Mouse (Mus musculus) kidney, postnatal 14 days (tissue): Measurements from ENCODE around the gene Nae1.
A peak's percentile ranks its signal among the peaks of the same experiment; 100 is the strongest.
"Not testable (repeated sequence)": the region's sequence is repeated elsewhere in the genome, so short reads cannot be mapped to it uniquely, and the experiment has no call there.

Source experiments
- DNase-seq: peaks from one replicate; pipeline ENCODE4 v3.0.0; 2022; ENCODE audit warnings: mixed read lengths

Nae1 gene

DNA sequence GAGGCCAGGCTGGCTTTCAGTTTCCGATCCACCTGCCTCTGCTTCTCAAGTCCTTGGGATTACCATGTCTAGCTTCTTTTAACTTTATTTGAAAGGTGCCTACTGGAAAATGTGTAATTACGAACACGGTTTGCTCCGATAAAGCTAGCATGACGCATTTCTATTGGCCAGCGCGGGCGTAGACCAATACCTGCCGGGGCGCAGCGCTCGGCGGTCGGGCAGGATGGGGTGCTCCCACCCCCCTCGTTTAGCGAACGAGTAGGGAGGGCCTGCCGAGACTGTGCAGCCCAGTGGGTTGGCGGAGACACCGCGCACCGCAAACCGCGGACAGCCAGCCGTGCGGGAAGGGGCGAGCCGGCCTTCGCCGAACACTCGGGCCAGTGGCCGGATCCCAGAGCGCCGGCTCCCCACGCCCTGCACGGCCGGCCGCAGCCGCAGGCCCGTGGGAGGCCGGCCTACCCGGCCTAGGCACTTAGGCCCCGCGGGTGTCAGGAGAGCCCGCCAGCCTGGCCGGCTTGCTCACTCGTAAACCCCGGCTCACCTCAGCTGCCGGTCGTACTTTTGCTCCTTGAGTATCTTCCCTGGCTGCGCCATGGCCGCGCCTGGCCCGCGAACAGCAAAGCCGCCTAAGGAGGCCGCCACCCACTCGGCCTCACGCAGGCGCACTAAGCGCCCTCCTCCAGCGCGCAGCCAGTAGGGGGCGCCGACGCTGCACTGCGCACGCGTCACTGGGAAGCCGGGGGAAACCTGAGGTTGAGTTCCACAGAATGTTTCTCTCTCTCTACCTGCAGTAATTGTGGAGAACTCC, at the start of gene Nae1, which contains the start of gene Car7:
Gene Nae1 (minus strand): TSS at position 667 of the 808 bp plus-strand sequence.
Gene Car7 (plus strand): TSS at position 719 of the 808 bp plus-strand sequence.
- peak; percentile 96 for DNase-seq

DNA sequence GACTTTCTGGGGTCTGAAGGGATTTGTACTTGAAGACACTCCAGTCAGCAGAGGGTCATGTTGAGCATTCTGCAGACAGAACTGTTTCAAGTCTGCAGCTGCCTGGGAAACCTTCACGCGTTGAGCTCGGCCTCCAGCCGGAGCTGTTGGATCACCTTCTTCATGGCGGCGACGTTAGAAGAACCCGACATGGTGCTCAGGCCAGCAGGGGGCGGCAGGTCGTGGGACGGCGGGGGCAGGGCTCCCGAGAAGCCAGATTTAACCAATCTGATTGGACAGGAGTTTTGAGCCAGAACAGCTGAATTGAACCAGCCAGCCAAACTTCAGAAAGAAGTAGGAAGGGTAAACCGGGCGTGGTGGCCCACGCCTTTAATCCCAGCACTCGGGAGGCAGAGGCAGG, 43.2 kb upstream of the Nae1 start:
- DNase-seq, result not testable (repeated sequence)

DNA sequence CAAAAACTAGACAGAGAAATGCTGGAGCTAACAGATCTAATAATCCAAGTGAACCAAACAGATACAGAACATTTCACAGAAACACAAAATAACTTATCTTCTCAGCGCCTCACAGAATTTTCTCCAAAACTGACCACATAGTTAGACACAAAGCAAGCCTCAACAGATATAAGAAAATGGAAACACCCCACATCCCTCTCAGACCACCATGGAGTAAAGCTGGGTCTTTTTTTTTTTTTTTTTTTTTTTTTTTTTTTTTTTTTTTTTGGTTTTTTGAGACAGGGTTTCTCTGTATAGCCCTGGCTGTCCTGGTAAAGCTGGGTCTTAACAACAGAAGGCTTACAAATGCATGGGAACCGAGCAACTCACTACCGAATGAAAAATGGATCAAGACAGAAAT, 42.4 kb upstream of the Nae1 start:
- no peak for DNase-seq

DNA sequence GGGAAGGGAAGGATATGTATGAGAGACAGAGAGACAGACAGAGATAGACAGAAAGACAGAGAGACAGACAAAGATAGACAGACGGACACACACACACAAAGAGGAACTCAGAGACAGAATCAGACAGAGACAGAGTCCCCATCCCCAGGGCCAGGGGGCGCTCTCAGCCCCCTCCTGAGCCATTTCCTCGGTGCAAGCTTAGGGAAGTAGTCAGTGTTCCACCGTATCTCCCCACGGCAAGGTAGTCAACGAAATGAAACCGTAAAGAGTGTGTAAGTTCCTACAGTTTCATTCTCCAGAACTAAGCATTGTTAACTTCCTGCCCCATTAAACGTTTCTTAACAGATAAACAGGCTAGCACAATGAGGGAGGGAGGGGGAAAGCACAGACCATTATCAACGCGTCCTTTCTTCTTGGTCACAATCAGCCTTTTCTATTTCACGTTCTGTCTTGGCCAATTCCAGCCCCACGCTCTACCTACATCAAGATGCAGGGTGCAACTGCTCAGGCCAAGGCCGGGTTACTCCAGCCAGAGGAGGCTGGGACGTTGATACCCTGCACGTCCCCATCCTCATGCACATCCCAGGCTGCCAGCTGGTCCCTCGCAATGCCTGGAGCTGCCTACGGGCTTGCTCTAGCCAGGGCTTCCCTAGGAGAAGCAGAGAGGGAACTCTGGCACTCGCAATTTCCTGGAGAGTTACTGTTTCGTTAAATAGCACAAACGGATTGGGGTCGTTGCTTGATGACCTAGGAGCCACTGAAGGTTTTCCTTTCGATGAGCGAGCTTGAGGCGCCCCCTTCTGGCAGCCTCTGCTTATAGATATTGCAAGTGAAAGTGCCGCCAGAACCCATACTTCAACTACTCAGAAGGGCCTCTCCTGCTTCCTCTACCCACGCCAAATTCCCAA, 36.3 kb upstream of the Nae1 start:
- DNase-seq, result peak; percentile 86

DNA sequence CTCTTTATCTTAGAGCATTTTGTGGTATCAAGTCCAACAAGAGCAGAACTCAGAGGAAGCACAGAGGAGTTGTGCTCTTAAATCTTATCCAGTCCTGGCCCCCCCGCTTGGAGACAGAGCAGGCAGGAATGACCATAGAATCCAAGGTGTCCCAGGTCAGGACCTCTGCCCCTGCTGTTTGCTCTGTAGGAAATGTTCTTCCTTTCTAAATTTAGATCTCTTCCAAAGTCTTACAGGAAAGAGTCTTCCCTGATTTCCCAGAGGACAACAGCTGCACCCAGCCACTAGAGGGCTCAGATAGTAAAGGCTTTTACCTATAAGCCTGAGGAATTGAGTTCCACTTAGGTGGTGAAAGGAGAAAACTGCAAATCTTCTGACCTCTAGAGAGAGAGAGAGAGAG, 35.1 kb upstream of the Nae1 start:
- peak; percentile 70 for DNase-seq

DNA sequence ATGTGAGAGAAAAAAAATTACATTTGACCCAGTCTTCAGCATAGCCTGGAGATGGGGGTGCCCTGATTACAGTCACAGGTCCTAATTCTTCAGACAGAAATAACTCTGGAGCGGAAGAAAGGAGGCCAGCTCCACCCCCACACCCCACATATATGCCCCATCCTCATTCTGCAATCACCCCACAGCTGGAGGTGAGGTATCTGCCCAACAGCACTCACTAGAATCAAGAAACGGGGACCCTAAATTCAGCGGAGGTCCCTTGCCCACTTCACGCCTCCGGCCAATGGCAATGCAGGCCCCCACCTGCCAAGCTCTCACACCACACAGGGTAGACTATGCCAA, 31.0 kb upstream of the Nae1 start:
- no peak for DNase-seq

DNA sequence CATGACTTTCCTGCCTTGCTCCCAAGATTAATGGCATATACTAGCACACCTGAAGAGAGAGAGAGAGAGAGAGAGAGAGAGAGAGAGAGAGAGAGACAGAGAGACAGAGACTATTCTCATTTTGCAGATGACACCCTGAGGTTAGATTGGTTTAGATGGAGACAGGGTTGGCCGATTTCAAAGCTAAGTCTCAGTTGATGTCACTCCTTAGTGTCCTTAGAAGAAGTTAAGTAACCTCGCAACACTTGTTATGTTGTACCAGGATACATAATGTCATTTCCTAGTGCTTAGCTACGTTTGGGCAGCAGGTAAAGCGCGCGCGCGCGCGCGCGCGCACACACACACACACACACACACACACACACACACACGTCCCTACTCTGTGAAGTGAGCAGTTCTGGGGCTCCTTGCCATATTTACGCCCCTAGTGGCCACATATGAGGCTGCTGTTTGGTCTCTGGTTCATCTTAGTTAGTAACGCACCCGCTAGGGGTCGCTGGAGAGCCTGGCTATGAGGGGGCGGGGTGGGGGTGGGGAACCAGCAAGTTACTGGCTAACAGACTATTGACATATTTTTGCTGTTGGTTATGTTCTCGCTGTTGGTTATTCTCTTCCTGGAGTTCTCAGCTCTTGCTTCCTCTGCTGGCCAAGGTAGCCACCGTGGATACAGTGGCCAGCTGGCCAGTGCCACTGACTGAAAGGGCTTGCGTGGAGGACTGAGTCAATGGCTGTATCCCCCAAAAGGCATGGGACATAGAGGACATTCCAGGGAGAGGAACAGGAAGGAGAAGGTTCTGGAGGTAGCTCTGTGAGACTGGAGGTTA, 30.4 kb upstream of the Nae1 start:
- DNase-seq, result peak; percentile 91

DNA sequence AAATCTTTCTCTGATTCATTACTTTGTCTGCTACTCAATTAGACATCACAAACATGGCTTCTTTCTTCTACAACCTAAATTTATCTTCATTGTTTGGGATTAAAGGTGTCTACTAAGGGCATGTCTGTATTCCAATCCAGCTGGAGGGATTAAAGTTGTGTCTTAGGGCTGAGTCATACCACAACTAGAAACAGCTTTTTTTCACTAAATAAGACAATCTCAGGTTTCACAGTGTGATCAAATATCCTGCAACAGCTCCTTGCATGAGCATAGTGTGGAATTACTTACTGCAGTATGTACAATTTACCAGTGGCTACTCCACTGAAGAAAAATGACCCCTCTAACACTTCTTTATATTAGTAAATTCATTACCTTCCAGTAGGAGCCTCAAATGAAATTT, 26.3 kb upstream of the Nae1 start:
- DNase-seq, result no peak

DNA sequence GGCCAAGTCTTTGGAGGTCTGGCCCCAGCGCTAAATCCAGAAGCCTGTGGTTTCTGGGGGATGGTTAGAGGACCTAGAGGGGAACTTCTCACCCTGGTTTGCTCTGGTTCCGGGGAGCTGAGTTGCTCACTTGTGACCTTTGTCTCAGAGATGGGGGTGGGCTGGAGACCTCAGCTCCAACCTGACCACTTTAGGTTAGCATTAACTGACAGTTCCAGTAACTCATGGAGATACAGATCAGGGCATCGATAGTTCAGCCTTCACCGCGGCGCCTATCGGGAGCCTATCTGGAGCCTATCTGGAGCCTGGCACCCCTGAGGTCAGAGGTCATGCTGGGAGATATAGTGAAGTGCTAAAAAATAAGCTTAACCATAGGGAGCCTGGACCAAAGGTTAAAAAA, 22.8 kb upstream of the Nae1 start:
- DNase-seq, result no peak

DNA sequence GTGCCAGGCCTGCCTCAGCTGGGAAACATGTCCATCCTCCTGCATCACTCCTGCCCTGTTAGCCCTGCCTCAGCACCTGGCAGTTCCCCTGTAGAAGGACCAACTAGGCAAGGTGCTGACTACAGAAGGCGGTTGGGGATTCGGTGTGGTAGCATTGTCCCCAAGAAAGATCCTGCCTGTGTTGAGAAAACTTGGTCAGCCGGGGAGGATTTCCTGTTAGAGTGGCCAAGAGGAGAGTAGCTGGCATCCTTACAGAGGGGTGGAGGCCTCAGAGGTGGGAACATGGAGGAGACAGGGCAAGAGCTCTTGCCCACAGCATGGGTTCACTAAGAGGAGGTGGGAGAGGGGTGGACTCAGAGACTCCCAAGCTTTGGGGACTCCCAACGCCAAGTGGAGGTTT, 20.8 kb upstream of the Nae1 start:
- DNase-seq, result no peak

DNA sequence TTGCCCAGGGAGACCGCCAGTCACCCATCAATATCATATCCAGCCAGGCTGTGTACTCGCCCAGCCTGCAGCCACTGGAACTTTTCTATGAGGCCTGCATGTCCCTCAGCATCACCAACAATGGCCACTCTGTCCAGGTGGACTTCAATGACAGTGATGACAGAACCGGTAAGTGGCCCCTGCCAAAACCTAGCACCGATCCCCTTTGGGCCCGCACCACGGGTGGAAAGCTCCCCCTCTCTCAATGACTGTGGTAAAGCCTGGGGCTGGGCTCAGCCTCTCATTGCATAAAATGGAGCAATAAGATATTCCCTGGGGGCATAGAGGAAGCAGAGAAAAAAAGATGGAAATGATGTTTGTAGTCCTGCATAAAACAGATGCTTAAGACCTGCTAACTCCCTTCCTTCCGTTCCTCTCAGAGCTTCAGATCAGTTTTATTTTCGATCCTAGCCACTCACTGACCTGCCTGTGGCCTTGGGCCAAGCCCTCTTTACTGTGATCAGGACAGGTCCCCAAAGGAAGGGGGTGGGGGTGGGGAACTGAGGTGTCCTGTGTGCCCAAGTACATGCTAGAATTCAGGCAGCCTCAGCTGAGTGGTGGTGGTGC, 9.1 kb upstream of the Nae1 start:
- DNase-seq, result no peak

DNA sequence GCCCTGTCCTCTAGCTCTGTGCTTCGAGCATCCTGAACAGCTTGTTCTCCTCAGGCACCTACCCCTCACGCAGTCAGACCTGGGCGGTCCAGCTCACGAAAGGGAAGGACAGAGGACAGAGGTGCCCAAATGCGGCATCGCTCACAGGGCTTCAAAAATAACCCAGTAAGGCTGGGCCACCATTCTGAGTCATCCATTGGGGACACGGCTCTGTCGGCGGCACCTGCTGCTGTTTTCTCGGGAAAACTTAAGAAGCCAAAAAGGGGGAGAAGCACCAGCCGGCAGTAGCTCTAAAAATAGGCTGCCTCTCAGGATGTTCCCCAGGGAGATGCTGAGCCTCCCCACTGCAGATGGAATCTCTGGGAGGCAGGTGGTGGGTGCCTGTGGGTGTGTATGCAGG, 7.7 kb upstream of the Nae1 start:
- no peak for DNase-seq

DNA sequence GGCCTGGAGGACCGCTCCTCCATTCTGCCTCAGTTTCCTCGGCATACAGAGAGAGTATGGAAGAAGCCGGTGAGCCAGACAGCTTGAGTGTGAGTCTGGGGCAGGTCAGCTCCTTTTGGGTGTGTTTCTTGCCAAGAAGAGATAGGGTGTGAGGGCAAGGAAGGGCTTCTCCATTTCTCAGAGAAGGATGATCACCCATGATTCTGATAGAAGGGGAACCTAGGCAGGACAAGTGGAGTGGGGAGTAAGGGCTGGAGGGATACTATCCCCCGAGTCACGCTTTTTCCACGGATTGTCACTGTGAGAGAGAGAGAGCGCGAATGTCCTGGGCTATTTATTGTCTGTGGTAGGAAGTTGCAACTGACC, 7.1 kb upstream of the Nae1 start:
- DNase-seq, result no peak

DNA sequence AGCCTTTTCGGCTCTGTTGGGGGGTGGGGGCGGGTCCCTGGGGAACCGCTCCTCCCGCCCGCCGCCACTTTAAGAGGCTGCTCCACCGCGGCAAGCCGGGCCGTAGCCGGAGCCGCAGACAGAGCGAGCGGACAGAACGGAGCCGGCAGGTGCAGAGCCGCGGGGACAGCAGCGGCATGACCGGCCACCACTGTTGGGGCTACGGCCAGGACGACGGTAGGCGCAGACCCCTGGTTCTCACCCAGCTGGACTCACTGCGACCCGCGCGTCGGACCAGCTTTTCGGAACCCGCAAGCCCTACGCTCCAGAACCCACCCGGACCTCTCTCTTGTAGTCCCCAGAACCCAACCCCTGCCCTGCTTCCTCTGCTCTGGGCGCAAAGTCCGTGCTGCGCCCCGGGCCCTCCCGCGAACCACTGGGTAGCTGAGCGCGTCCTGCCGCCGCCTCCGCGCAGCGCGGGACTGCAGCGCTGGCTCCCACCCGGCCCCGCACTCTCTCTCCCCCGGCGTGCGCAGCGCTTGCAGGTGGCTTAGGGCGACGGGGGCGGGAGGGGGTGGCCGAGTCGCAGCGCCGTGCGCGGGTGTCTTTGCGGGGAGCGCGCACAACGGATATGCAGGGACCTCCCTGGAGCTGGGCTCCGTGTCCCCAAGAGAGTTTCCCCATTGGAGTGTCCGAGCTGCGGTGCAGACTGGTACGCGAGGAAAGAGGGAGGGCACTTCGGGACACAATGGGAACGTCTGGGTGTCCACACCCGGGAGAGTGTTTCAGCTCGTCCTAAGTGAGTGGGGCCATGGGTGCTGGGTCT, 6.5 kb upstream of the Nae1 start:
- peak; percentile 36 for DNase-seq

DNA sequence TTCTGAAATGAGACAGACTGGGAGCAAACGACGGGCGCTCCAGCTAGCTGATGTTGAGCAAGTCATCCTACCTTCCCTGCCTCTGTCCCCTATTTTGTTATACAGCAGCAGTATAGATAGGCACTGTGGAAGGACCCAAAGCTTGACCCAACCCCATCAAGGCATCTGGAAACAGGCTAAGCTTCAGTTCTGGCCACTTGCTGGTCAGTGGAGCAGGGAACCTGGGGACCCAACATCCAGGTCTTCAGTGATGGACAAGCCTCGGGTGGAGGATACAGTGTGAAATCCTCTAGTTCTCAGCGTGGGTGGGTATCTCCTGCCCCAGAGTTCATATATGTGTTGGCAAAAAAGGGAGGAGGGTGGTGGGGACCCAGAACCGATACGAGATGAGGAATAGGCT, 5.8 kb upstream of the Nae1 start:
- no peak for DNase-seq

DNA sequence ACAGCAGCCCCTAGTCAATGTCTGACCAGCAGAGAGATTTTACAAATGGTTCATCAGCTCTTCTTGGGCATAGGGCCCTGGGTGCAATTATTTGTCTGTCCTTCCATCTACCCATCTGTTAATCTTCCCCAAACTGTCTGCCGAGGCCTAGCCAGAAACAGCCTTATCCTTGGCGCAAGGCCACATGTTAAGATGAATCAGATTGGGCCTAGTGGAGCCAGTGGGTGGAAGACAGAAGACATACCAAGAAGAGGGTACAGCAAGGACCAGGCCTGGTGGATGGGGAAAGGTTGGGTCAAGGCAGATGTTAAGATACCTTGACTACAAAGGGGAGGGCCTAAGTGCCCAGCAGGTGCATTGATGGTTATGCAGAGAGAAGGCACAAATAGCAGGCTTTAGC, 5.1 kb upstream of the Nae1 start:
- no peak for DNase-seq

DNA sequence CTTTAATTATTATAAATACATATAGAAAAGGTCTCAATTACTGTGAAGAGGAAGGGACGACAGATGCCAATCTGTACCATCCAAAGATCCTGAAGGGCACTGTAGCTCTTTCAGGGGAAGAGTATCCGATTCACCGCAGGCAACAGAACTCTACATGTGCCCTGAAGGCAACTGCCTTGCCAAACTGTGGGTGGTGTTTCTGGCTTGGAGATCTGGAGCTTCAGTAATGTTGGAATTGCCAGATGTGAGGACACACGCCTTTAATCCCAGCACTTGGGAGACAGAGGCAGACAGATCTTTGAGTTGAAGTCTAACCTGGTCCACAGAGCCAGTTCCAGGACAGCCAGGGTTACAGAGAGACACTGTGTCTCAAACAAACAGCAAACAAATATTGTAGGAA, 4.5 kb upstream of the Nae1 start:
- DNase-seq, result no peak

DNA sequence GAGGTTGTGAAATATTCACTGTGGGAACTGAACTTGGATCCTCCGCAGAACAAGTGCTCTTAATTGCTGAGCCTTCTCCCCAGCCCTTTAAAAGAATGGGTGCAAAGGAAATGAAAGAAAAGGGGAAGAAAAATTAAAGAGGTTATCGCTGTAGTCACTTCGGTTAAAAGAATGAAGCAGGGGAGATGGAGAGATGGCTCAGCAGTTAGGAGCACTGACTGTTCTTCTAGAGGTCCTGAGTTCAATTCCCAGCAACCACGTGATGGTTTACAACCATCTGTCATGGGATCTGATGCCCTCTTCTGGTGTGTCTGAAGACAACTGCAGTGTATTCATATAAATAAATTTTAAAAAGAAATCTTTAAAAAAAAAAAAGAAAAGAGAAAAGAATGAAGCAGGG, 1.6 kb upstream of the Nae1 start:
- DNase-seq, result no peak

DNA sequence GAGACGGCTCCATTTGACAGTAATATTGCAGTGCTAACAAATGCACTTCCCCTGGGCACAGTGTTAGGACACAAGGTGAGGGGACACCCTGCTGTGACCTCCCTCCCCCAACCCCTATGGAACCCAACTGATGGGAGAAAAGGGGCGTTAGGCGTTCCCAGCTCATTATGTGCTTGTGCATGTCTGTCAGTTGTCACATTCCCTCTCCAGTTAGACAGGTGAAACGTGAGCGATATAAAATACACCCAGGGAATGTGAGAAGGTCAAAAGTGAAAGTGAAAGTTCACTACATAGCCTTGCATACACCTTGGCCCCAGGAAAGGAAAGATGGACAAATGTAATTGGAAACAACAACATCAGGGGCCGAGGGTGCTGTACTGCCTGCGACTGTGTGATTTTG, 941 bp upstream of the Nae1 start:
- DNase-seq, result no peak

DNA sequence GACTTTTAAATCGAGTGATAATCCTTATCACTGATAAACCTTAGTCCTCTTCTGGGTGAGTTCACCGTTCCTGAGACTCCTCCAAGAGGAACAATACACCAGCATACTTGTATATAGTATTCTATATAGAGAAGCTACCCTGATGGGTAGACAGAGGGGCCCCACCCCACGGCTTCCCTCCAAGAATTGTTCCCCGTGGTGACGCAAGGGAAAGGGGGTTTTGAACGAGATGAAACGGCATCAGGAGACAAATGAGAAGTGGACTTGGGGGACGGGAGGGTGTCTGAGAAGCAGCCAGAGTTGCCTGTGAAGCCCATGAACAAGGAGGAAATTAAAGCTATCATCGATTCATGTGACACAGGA, 323 bp upstream of the Nae1 start:
- DNase-seq, result no peak

DNA sequence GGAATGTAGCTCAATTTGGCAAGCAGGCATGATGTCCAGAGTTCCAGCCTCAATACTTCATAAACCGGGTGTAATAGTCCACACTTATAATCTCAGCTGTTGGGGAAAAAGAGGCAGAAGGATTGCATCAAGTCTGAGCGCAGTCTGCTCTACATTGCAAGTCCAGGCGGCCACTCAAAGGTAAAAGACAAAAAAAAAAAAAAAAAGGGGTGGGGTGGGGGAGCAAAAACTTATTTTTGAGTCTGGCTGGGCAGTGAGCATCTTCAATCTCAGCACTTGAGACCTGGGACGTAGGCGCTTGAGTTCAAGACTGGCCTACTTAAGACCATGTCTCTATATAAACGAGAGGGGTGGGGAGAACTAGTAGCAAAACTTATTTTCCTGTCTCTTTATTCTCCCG, 886 bp downstream of the Nae1 start:
- no peak for DNase-seq

DNA sequence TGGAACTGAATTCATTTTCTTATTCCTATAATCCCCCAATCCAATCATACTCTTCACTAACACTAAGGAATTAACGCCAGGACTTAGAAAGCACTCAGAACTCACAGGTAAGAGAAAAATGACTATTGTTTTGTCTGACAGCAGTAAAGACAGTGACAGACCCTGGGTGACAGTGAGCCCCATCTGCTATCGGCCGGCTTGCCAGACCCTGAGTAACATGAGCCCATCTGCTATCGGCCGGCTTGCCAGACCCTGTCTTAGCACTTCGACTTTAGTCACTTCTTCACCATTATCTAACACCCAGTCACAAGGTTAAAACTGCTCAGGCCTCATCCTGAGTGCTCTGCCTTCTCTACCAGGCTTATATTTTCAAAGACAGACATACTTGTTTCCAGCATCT, 4.8 kb downstream of the Nae1 start:
- no peak for DNase-seq
